ENCODE assay signal across 21 mouse cellular contexts in genomic region chr2:72839673-72840072, GRCm38 (mm10).
DNase-seq lines count a peak whose midpoint lies in the region; ATAC-seq and TF ChIP-seq lines count a peak whose summit lies in the region.
"Had no signal": no experiment of that assay in that cellular context is flagged by ENCODE, and none has a peak within 500 bp of the region (broad histone marks: within the 10 kb centered on the region; RNA-seq: fewer than 3 reads in every experiment).

No protein-coding gene starts in this region.

- no peak for TF ChIP-seq EP300 in heart, adult 2 months (IDR thresholded peaks at IDR 0.05; ENCODE audit: insufficient read depth, low read depth, low read length)

- ATAC-seq in forebrain, embryonic 11.5 days (replicated peaks; ENCODE audit: low FRiP score) = no peak
- ATAC-seq in lung, embryonic 14.5 days (ENCODE audit: insufficient read depth) = no peak
- ATAC-seq: activated CD4-positive, CD25-positive, alpha-beta regulatory T cell, adult 4 months; liver, embryonic 12.5 days; Patski had no signal

- no peak overlapping the region for H3K4me2 ChIP-seq in forebrain, embryonic 11.5 days (ENCODE audit: low read depth, low read length, severe bottlenecking)
- H3K4me2 ChIP-seq in lung, embryonic 14.5 days = no peak overlapping the region
- H3K4me2 ChIP-seq: hindbrain, embryonic 13.5 days; kidney, embryonic 15.5 days; liver, embryonic 12.5 days had no signal

- H3K4me1 ChIP-seq in forebrain, embryonic 10.5 days = peaks cover 20% of the 10 kb centered on the region; the same call in 1 of the 2 replicates
- no peaks in the 10 kb centered on the region for H3K4me1 ChIP-seq in forebrain, embryonic 11.5 days (replicated peaks; ENCODE audit: control insufficient read depth, insufficient read depth, low read length)
- H3K4me1 ChIP-seq in heart, adult 2 months (ENCODE audit: control insufficient read depth, insufficient read depth, low read length) = peaks cover 5% of the 10 kb centered on the region
- peaks cover 8% of the 10 kb centered on the region; the same call in 1 of the 2 replicates for H3K4me1 ChIP-seq in lung, embryonic 14.5 days (ENCODE audit: insufficient read depth)

- 82% methylated on average over 5 of the region's 5 CpGs for whole genome bisulfite sequencing in forebrain, embryonic 10.5 days
- WGBS in forebrain, embryonic 11.5 days = 83% methylated on average over 5 of the region's 5 CpGs
- WGBS in heart, adult 2 months = 66% methylated on average over 5 of the region's 5 CpGs
- 64% methylated on average over 5 of the region's 5 CpGs for WGBS in lung, embryonic 14.5 days

- no peak overlapping the region for H3K9ac ChIP-seq in forebrain, embryonic 11.5 days (ENCODE audit: low read length)
- H3K9ac ChIP-seq in heart, adult 2 months (ENCODE audit: low read depth, low read length) = no peak overlapping the region
- no peak overlapping the region for H3K9ac ChIP-seq in lung, embryonic 14.5 days
- H3K9ac ChIP-seq: hindbrain, embryonic 13.5 days; kidney, embryonic 15.5 days; liver, embryonic 12.5 days had no signal

- no peaks in the 10 kb centered on the region for H3K36me3 ChIP-seq in forebrain, embryonic 10.5 days (replicated peaks)
- no peaks in the 10 kb centered on the region for H3K36me3 ChIP-seq in forebrain, embryonic 11.5 days (ENCODE audit: control insufficient read depth, insufficient read depth, low read length)
- H3K36me3 ChIP-seq in heart, adult 2 months (ENCODE audit: control insufficient read depth, insufficient read depth, low read length) = no peaks in the 10 kb centered on the region
- no peaks in the 10 kb centered on the region for H3K36me3 ChIP-seq in lung, embryonic 14.5 days (ENCODE audit: insufficient read depth)
- H3K36me3 ChIP-seq: hindbrain, embryonic 13.5 days; kidney, embryonic 15.5 days; liver, embryonic 12.5 days had no signal

- no peak overlapping the region for H3K27ac ChIP-seq in forebrain, embryonic 10.5 days
- H3K27ac ChIP-seq in forebrain, embryonic 11.5 days (ENCODE audit: low read depth, low read length) = no peak overlapping the region
- no peak overlapping the region for H3K27ac ChIP-seq in heart, adult 2 months
- H3K27ac ChIP-seq in lung, embryonic 14.5 days (ENCODE audit: low read depth) = no peak overlapping the region
- H3K27ac ChIP-seq: hindbrain, embryonic 13.5 days; kidney, embryonic 15.5 days; liver, embryonic 12.5 days had no signal

- DNase-seq in forebrain, embryonic 10.5 days (ENCODE audit: extremely low spot score, low spot score) = peak; percentile 9
- DNase-seq in forebrain, embryonic 11.5 days (ENCODE audit: low spot score) = no peak
- DNase-seq in heart, postnatal 4 days = peak; percentile 28
- no peak for DNase-seq in heart, adult 2 months
- DNase-seq in lung, embryonic 14.5 days = peak; percentile 57
- no peak for DNase-seq in lung, postnatal 36 days
- no peak for DNase-seq in right cerebral cortex, postnatal 36 days (ENCODE audit: low spot score in 2 of 2)
- DNase-seq in spleen, adult 12 weeks (ENCODE audit: low spot score) = no peak
- DNase-seq: adrenal gland, postnatal 25 days; B cell, adult 2 months; cerebellum, adult 9-10 months; left cerebral cortex, postnatal 4 days; midbrain, embryonic 14.5 days; spleen, adult 18-20 months; thymus, adult 18-20 months had no signal

- intact Hi-C loops in heart, adult 2 months (cut with DNase I) = no loop called here

- H3K4me3 ChIP-seq in forebrain, embryonic 10.5 days = no peak overlapping the region
- no peak overlapping the region for H3K4me3 ChIP-seq in forebrain, embryonic 11.5 days (ENCODE audit: low read depth, low read length)
- H3K4me3 ChIP-seq in heart, adult 2 months = no peak overlapping the region
- H3K4me3 ChIP-seq in lung, embryonic 14.5 days (ENCODE audit: low read depth, low read length) = no peak overlapping the region
- H3K4me3 ChIP-seq: erythroblast, embryonic 14.5 days; hindbrain, embryonic 13.5 days; kidney, embryonic 15.5 days; liver, embryonic 12.5 days had no signal

- H3K27me3 ChIP-seq in forebrain, embryonic 10.5 days (ENCODE audit: poor library complexity, severe bottlenecking) = no peaks in the 10 kb centered on the region
- no peaks in the 10 kb centered on the region for H3K27me3 ChIP-seq in forebrain, embryonic 11.5 days (ENCODE audit: control insufficient read depth, insufficient read depth, low read length)
- no peaks in the 10 kb centered on the region for H3K27me3 ChIP-seq in heart, adult 2 months (ENCODE audit: control insufficient read depth, insufficient read depth, low read length)
- H3K27me3 ChIP-seq in lung, embryonic 14.5 days (ENCODE audit: insufficient read depth, low read length) = no peaks in the 10 kb centered on the region
- H3K27me3 ChIP-seq: hindbrain, embryonic 13.5 days; kidney, embryonic 15.5 days had no signal

- H3K9me3 ChIP-seq in forebrain, embryonic 10.5 days = no peaks in the 10 kb centered on the region
- no peaks in the 10 kb centered on the region for H3K9me3 ChIP-seq in forebrain, embryonic 11.5 days (ENCODE audit: control insufficient read depth, low read length)
- no peaks in the 10 kb centered on the region for H3K9me3 ChIP-seq in lung, embryonic 14.5 days (ENCODE audit: low read depth, low read length)
- H3K9me3 ChIP-seq: hindbrain, embryonic 13.5 days; kidney, embryonic 15.5 days; liver, embryonic 12.5 days had no signal

- no peak for TF ChIP-seq POLR2A in heart, adult 2 months (IDR thresholded peaks at IDR 0.05; ENCODE audit: insufficient read depth, low read depth, low read length)

- H3K79me2 ChIP-seq in heart, adult 2 months (replicated peaks; ENCODE audit: control insufficient read depth, insufficient read depth, low read length) = no peaks in the 10 kb centered on the region

- TF ChIP-seq CTCF in heart, adult 2 months (IDR thresholded peaks at IDR 0.05) = no peak
- no peak for TF ChIP-seq CTCF in lung, embryonic 14.5 days (IDR thresholded peaks at IDR 0.05; ENCODE audit: low read depth)

Comparison
In these comparisons a context has a peak if more than half of its experiments do, and no peak if none do; other contexts are left out.
1. DNase-seq: peak in forebrain, embryonic 10.5 days (single experiment), heart, postnatal 4 days (single experiment) and lung, embryonic 14.5 days (single experiment); none in forebrain, embryonic 11.5 days (single experiment), heart, adult 2 months (0 of 2), lung, postnatal 36 days (single experiment), right cerebral cortex, postnatal 36 days (0 of 2) and spleen, adult 12 weeks (single experiment).